Mouse (Mus musculus): Measurements from ENCODE around the gene Med28. TPM values are rescaled to one million over a fixed set of nuclear protein-coding genes. Genes with fewer than 3 reads are reported as not detected.

Gene Med28
- total RNA-seq, 2 experiments from 2014 or later = 98.5 to 101 TPM

Other genes with a start within 250 kb of the Med28 start
- gene Qdpr, start 70.0 kb upstream of the Med28 start, total RNA-seq (2021) = 100 to 1,000 TPM; 111 to 158 TPM
- 1 to 10 TPM in 1 of 2 experiments, under 1 TPM in 1; 0.91 to 1.2 TPM for gene Clrn2, start 66.5 kb upstream of the Med28 start, total RNA-seq (2021)
- 10 to 100 TPM; 50.4 to 53.7 TPM for gene Lap3, start 26.9 kb upstream of the Med28 start, total RNA-seq (2021)
- 10 to 100 TPM in 1 of 2 experiments, 1 to 10 TPM in 1; 6.9 to 10.4 TPM for gene Fam184b, start 119.4 kb downstream of the Med28 start, total RNA-seq (2021)
- gene Ncapg, start 149.7 kb downstream of the Med28 start, total RNA-seq (2021) = under 1 TPM; 0.36 to 0.44 TPM